Mouse (Mus musculus) right cerebral cortex, postnatal 4 days (tissue): ENCODE data around the gene Fnd3c2.
"Not testable (repeated sequence)": the region's sequence is repeated elsewhere in the genome, so short reads cannot be mapped to it uniquely, and the experiment has no call there.

Experiments
- DNase-seq: peaks from one replicate; pipeline ENCODE4 v3.0.0-alpha.2; 2022

The Fnd3c2 gene

DNA sequence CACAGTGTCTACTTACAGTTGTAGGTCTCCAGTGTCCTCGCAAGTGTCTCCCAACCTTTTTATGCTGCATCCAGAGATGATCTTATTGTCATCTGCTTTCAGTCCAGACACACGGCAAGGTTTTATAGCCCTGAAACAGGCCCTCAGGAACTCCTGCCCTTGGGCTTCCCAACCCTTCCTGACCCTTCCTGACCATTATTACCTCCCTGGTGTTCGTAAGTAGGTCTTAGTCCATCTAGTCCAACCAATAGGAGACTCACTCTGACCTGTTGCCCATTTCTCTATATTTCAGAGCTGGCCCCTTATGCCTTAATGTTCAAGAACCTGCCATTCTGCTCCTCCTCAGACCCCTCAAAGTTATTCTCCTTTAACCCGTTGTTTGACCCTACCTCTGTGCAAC, at the start of gene Fnd3c2:
TSS of gene Fnd3c2 (minus strand) at position 101 of the 400 bp plus-strand sequence.
- no peak for DNase-seq

DNA sequence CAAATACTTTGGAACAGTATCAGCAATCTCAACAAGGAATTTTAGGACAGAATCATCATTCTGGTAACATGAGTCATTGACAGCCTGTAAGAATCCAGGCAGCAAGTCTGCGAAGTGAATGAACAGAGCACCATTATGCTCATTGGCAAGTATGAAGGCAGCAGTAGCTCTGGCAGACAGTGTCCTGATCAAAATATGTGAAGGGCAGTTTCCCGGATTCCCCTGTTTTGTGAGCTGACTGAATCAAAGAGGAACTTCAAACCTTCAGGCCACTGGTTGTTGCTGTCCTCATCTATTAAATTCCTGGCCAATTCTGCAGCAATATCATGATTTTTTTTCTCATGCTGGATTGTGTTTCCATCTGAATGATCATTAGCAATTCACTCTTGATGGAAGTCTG, 29.3 kb upstream of the Fnd3c2 start:
- no peak for DNase-seq

DNA sequence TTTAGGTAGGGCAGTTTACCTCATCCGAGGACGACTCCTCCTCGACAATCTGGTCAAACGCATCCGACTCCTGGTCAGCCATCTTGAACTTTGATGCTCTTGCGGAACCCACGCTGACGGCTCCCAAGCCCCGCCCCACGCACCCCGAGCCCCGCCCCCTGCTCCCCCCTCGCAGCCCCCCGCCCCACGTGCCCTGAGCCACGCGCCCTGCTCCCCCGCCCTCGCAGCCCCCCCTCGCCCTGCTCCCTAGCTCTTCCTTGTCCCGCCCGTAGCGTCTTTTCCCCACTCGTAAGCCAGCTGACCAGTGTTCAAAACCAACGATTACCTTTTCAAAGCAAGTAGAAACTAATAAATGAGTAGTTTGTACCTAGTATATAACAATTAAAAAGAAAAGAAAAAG, 34.1 kb downstream of the Fnd3c2 start, which contains the start of gene Taf9b:
TSS of gene Taf9b (minus strand) at position 101 of the 400 bp plus-strand sequence.
- DNase-seq, result no peak

DNA sequence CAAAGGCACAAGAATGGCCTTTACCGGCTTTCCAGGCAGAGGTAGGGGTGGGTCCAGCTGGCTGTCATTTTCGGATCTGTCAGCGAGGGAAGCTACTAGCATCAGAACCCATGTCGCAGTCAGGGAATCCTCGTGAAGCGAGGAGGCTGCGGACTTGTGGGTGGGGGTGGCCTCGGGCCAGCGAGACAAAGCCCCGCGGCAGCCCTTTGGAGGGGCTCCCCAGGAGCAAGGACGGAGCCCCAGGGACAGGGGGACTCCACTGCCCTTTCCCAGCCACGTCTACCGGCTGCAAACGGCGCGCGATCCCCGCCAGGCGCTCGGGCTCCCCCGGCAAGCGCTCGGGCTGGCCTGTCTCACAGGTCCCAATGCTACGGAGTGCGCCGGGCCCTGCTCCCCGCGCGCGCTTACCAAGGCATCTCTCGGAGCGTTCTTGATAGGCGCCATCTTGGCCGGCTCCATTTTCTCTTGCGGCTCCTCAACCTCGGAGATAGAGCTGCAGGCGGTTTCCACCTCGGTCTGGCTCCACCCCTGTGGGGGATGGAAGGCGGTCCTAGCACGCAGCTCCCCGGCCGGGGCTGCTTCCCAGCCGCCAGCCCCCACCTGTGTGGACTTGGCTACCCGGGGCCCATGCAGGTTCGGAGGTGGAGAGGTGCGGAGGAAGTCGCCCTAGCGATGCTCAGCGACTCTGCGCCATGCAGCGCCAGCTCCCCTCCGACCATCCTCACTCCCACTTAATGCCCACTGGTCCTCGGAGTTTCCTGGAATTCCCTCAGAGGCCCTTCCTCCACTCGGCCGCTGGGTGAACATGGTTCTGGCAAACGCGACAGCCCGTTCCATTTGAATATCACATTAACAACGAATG, 35.8 kb downstream of the Fnd3c2 start:
- peak; percentile 67 for DNase-seq

DNA sequence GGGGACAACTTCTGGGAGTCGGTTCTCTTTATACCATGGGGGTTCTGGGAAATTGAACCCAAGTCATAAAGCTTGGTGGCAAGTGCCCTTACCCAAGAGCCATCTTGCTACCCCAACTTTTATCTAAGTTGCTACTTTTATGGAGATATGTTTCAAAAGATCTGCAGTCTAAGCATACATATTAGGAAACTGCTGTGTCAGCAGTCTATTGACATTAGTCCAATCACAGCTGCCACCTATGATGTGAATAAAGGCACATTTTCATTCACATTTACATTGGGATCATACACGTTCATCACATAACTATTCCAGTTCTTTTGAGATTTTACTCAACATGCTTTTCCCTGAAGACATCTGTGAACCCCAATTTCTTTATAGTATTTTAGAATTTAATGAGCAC, 46.1 kb downstream of the Fnd3c2 start:
- DNase-seq, result no peak

DNA sequence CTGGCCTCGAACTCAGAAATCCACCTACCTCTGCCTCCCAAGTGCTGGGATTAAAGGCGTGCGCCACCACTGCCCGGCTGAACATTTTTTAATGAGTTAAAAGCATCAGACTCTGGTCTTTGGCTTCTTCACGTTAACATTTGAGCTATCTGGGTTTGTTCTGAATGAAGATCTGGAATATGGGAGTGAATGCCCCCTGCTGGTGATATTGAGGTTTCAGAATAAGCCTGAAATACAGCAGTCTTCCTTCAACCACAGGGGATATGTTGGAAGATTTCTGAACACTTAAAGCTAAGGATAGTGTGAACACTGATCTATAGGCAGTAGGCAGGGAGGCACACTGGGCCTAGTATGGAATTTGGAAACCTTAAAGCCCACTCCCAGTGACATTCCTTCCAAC, 56.3 kb downstream of the Fnd3c2 start:
- DNase-seq, result no peak

DNA sequence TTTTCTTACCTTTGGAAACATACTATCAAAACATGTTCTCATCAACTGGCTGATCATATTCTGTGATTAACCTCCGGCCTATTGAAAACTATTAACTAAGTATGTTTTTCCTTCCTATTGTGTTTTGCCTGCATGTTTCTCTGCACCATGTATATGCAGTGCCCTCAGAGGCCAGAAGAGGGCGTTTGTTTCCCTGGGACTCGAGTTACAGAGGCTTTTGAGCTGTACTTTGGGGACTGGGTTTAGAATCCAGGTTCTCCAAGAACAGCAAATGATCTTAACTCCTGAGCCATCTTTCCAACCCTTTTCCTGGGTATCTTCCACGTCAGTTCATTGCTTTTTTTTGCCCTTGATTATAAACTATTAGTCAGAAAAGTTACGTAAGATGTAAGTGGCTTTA, 57.9 kb downstream of the Fnd3c2 start:
- DNase-seq, result no peak

DNA sequence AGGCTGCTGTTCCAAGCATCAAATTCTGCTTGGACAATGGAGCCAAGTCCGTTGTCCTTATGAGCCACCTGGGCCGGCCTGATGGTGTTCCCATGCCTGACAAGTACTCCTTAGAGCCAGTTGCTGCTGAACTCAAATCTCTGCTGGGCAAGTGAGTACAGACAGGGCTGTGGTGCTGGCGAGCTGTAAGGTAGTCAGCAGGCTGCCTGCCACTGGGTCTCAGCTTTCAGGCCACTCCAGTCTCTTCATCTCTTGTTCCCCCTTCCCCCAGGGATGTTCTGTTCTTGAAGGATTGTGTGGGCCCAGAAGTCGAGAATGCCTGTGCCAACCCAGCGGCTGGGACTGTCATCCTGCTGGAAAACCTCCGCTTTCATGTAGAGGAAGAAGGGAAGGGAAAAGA, 60.8 kb downstream of the Fnd3c2 start:
- DNase-seq, result not testable (repeated sequence)

DNA sequence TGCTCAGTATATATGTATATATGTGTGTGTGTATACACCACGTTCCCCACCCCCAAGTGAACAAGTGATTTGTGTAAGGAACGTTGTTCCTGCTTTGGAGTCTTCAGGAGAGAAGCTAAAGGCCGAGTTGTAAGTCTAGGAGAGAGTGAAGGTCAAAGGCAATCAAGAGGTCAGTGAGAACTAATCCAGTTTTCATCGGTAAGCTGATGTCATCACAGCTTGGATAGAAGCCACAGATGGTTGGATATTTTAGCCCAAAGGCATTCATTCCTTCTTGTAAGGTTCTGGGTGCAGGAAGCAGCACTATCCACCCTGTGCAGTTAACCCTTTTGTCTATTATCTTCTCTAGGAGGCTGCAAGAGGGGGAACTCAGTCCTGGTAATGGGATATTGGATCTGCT, 65.1 kb downstream of the Fnd3c2 start:
- DNase-seq, result no peak

DNA sequence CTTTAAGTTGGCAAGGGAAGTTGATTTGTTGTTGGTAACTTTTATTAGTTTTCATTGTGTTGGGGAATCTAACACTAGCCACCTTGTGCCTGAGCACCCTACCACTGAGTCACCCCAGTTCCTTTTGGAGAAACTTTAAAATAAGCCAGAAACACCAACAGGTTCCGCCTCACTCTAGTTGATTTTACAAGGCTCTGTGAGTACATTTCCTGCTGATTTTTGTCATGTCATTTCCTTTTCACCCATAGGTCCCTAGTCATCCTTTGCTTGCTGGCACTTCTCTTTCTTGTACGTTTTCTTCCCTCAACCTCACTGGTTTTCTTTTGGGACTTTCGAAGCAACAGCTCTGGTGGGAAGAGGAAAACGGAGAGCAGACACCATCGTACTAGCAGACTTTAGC, 65.8 kb downstream of the Fnd3c2 start:
- DNase-seq, result no peak

DNA sequence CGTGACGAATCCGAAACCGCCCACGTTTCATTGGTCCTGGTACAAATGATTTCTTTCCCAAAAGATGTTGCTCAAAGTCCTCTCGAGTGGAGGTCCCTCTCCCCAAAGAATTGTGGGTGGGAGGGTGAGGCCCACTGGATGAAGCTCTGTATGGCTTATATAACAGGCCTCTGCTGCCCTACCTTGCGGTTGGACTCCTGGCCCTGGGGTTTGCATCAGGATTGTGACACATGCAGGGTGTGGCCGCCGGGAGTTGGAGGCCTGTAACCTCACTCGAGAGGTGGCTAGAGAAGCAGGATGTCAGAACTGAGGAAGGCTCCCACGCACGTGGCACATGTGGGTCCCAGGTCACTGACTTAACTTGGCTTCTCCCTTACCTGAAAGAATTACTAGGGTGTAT, 67.4 kb downstream of the Fnd3c2 start:
- no peak for DNase-seq

DNA sequence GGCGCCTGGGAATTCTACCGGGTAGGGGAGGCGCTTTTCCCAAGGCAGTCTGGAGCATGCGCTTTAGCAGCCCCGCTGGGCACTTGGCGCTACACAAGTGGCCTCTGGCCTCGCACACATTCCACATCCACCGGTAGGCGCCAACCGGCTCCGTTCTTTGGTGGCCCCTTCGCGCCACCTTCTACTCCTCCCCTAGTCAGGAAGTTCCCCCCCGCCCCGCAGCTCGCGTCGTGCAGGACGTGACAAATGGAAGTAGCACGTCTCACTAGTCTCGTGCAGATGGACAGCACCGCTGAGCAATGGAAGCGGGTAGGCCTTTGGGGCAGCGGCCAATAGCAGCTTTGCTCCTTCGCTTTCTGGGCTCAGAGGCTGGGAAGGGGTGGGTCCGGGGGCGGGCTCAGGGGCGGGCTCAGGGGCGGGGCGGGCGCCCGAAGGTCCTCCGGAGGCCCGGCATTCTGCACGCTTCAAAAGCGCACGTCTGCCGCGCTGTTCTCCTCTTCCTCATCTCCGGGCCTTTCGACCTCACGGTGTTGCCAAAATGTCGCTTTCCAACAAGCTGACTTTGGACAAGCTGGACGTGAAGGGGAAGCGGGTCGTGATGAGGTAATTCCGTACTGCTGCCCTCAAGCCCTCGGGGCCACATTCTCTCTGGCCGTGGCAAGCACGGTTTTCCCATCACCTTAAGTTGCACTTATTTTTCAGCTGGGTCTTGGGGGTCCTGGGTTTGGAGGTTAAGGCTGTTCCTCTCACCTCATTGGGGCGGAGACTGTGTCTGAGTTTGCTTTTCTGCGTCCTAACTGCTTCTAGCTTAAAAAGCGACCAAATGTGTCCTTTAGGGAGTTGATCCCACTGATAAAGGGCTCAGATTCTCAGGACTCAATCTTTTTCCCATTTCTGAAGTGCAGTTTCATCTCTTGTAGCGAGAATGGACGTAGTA, 68.2 kb downstream of the Fnd3c2 start, which contains the start of gene Pgk1:
TSS of gene Pgk1 (plus strand) at position 388 of the 937 bp plus-strand sequence.
- peak; percentile 84 for DNase-seq

DNA sequence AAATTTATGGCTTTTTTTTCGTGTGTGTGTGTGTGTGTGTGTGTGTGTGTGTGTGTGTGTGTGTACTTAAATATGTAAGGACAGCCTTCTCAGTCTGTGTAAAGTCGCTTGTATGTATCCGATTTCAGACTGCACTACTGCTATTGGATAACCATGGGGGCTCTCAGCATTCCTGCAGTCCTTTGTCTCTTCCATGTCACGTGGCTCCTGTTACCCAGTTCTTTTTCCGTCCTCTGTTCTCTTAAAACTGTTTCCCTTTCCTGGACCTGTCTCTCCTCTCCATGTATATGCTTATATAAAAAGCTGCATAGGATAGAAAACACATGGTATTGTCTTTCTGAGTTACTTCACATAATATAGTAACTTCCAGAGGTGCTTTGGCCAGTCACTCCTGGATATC, 69.5 kb downstream of the Fnd3c2 start:
- no peak for DNase-seq
